Mouse (Mus musculus) lung, postnatal 36 days (tissue): ENCODE data around the gene Cers3.
A peak's percentile ranks its signal among the peaks of the same experiment; 100 is the strongest.

Experiments used
- DNase-seq: peaks from one replicate; pipeline ENCODE4 v3.0.0; 2022; ENCODE audit warnings: mixed read lengths

Cers3 gene

DNA sequence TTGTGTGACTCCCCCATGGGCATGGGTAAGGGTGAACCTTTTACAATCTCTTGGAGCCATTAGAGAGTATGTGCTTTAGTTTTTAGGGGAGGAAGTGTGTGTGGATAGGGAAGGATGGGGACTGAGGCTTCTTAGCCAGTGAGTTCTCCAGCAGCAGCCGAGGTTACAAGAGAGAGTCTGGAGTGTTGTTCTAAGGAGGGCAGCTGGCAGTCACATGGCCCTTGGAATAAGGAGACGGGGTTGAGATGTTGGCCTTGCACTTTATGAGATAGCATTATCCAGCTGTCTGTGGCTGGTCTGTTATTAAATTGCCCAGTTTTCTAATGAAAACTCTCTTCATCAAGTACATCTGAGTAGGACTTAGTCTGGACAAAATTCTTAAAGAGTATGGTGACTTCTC is 100.5 kb downstream of the Cers3 start:
- DNase-seq = peak; percentile 54

DNA sequence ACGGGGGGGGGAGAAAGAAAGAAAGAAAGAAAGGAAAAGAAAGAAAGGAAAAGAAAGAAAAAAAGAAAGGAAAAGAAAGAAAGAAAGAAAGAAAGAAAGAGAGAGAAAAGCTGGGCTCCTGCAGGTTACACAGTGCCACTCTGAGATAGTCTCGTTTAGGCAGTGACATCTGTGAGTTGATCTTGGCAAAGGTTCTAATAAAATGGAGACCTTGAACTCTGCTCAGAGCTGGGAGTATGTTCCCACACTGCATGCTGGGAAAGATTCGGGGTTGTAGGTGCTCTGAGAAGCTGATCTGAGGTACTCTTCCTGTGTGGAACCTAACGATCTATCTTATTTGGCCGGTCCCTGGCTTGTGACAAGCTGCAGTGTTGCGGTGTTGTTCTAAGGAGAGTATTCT is 103.3 kb downstream of the Cers3 start:
- DNase-seq = no peak

DNA sequence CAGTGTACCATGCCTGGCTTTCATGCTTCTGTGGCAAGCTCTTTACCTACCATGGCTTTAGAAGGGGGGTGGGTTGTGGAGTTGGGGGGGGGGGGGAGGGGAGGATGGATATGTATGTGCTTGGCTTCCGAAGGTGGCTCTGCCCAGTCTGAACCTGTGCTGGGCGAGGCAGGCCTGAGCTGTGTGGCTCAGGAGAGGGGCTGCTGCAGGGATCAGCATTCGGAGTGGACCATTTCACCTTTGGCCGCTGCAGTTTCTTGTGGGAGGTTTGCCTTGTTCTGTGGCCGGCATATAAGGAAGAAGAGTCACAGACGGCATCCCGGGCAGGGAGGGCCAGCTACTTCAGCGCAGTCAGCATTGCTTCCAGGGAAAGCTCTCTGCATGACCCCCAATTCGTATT is 104.0 kb downstream of the Cers3 start:
- DNase-seq = no peak

DNA sequence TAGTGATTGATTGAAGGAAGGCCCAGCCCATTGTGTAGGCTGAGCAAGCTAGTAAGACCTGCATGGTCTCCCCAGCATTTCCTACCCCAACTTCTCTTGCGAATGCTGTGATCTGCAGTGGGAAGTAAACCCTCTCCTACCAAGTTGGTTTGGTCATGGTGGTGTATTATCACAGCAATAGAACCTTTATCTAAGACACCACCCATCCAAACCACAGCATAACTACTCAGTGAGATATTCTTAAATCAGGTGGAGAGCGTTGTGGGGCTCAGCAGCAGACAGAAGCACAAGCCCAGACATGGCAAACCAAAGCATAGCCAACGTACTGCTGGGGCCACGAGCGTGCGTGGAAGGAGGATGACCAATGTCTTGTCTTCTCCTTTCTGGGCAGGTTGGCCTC is 106.0 kb downstream of the Cers3 start:
- no peak for DNase-seq

DNA sequence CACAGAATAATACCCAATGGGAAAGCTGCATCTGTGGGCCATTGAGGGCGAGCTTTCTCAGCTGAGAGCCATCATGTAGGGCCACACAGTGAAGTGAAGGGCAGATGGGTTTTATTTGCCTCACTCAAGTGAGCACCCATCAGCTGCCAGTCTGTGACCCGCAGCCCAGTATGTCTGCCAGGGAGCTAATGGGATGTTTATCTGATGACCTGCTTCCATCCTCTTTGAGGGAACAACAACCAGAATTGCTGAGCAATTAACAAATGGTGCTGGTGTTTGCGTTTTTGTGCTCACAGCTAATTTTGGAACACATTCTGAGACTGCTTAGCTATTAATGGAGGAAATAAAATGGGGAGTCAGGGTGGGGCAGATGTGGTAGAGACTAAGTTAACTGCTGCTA is 108.9 kb downstream of the Cers3 start:
- peak; percentile 52 for DNase-seq

DNA sequence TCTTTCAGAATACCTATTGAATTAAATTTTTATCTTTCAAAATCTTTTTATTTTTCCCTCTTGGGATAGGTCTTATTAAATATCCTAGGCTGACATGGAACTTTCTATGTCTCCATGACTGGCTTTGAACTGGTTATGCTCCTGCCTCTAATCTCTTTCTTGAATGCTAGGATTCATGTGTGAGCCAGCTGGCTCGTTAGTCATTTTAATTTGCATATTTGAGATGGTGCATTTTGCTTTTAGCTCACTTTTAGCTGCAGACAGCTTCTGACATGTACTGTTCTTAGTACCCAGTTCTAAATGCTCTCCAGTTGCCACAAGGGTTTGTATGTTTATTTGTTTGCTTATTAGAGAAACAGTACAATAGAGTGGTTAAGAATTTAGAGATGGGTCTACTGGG is 114.3 kb downstream of the Cers3 start:
- no peak for DNase-seq

DNA sequence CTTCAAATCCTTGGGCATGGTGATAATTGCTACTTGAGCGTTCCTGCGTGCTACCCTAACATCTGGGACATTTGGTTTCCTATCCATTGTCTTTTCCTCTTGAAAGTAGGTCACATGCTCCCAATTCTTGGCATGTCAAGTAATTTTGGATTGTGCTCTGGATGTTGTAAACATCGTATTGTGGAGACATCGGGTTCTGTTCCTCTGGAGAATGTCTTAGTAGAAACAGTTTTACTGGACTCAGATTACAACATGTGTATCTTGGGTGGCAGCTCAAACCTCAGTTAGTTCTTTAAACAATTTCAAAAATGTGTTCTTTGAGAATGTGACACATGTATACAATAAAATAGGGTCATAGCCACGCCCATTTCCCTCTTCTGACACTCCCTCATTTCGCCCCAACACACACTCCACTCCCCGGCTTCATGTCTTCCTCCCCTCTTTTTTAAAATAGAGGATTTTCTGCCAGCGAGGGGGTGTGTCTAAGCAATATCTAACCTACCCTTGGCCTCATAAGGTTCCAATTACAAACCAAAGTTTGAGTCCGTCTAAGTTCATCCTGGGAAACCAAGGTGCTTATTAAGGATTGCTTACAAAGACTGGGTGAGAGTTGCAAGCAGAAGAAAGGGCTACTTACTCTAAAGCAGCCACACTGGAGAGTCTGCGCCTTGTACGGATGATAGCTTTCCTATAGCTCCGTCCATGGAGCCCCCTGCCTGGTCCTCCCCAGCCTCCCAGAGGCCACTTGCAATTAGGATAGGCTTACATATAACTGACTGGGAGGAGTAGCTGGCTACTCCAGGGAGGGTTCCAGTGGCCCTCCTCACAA is 115.2 kb downstream of the Cers3 start:
- peak; percentile 25 for DNase-seq

DNA sequence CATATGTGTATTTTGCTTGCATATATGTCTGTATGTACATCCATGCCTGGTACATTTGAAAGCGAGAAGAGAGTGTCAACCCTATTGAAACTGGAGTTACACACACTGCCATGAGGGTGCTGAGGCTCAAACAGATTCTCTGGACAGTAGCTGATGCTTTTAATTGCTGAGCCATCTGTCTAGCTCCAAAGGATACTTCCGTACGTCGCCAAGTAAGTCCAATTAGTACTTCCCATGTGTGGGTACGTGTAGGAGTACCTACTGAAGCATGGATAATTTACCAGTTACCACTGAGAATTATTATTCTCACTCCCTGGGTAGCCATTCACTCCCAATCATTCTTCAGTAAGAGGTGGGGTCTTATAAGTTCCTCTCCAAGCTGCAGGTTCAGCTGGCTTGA is 115.9 kb downstream of the Cers3 start:
- no peak for DNase-seq

DNA sequence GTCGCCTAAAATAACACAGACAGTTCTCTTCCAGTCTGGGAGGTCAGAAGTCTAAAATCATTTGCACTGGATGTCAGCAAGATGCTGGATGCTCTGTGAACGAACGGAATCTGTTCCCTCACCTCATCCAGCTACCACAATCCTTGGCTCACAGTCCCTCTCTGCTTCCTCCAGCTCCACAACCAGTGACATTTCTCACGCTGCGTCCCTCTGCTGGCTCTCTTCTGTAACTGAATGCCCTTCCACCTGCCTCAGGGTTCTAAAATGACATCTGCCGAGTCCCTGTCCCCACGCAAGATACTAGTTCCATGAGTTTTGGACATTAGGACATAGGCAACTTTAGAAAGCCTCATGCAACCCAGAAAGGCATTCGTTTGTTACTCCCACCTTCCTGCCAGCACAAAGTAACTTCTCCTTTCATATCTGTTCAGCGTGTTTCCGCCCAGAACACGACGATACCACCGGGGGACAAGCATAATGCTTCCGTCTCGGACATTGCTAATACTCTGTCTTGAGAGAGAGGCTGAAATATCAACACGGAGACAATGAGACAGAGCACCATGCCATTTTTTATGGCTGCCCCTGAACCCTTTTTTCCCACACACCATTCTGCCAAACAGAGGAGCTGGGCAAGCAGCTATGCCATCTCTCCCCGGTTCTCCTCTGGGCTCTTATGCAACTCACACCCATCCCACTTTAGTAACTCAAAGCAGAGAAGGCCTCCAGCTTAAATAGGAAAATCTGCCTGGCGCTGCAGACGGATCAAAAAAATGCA is 123.8 kb downstream of the Cers3 start:
- DNase-seq = no peak

DNA sequence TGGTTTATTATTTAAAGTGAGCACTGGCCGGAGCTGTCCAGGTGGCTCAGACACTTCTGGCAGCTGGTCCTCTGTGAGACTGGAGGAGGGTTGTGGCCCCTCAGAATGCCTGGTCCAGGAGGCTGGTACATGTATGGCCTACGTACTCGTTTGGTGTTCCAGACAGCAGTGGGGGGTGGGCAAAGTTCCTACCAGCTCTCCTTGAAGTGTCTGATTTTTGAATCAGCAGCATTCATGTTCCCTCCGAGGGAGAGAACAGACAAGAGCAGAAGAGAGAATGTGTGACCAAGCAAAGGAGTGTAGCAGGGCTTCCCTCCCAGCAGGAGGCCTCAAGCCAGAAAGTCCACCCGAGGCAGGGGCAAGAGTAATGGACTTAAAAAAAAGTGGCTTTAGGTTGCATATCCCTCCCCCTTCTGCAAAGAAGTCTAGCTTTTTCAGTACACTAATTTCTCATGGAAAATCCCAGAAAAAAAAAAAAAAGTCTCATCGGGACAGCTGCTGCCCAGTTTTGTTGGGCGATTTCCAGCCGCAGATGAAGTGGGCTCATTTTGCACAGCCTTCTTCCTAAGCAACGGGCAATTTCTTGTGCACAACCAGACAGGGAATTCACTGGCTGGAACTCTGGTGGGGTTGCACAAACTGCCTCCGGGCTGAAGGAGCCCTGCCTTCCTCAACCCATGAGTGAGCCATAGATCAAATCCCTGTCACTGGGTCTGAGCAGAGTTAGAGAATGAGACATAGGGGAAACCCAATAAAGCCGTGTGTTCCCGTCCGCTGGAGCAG is 124.6 kb downstream of the Cers3 start:
- peak; percentile 46 for DNase-seq

DNA sequence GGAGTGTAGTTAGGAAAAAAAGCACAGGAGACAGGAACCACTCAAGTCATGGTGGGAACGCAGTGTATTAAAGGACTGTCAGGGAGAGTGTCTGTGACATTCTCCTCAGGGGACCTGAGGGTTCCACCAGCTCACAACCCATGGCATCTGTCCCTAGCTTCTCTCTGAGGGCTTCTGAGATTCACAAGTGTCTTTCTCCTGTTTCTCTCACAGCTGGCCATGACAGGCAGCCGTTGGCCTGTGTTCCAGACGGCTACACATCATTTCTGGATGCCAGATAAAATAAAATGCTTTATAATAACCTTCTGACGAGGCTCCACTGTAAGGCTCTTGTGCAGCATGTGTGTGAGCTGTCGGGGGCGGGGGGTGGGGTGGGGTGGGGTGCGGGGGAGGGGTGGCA is 128.2 kb downstream of the Cers3 start:
- no peak for DNase-seq

DNA sequence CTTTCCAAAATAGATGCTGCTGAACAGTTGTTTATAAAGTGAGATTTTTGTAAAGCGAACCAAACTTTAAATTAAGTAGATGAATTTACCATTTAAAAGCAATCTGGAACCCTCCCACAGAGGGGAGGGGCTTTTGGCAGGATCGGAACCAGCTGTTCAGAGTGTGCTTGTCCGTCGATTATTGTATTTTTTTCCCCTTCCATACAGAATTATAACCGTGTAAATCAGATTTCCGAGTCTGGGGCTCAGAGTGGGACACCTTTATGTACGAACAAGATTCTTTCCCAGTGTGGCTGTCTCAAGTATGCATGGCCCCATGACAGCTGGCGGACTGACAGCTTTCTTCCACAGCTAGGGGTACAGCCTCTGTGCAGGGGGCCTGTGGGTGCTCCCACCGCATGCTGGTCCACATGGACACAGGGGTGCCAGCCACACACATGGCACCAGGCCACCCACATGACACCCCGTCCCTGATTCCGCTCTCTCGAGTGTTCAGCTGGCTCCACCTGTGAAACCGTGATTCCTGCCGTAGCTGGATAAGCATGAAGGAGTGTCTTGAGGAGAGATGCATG is 128.7 kb downstream of the Cers3 start:
- DNase-seq = no peak

DNA sequence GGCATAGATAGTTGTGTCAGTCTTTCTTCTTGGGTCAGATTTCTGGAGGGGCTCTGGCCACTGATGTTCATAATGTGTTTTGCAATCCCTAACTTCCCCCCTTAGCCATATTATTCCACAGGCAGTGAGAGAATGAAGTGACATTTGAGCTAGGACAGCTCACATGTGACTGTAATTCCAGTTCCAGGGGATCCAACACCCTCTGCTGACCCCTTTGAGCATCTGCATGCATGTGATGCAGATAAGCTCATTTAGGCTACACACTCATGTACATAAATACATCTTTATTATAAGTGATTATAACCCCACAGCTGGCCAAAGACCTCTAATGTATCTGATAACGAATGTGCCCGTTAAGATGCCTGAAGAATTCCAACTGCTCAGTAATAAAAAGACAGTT is 129.9 kb downstream of the Cers3 start:
- no peak for DNase-seq
